Mouse (Mus musculus) limb, embryonic 10.5 days (tissue): ENCODE data around the gene Ercc6l2. TPM values are rescaled to one million over a fixed set of nuclear protein-coding genes. Genes with fewer than 3 reads are reported as not detected.
A peak's percentile ranks its signal among the peaks of the same experiment; 100 is the strongest.

ENCODE experiments used
- DNase-seq: peaks from one replicate; pipeline ENCODE4 v3.0.0-alpha.2; 2017; ENCODE audit warnings: low spot score
- H3K27ac ChIP-seq: fragments of 300-500 bp; sonication (generic); 2 replicates; pipeline ENCODE4 v1.5.1; 2016; ENCODE audit warnings: mild to moderate bottlenecking
- H3K27me3 ChIP-seq: fragments of 300-500 bp; sonication (generic); 2 replicates; pipeline ENCODE4 v1.6.1; 2016; ENCODE audit warnings: low read depth, mild to moderate bottlenecking; ENCODE audit not compliant: poor library complexity, severe bottlenecking
- H3K36me3 ChIP-seq: fragments of 300-500 bp; sonication (generic); 2 replicates; pipeline ENCODE4 v1.6.1; 2016; ENCODE audit warnings: mild to moderate bottlenecking, moderate library complexity
- H3K4me1 ChIP-seq: fragments of 300-500 bp; sonication (generic); 2 replicates; pipeline ENCODE4 v1.6.1; 2016
- H3K4me3 ChIP-seq: fragments of 300-500 bp; sonication (generic); 2 replicates; pipeline ENCODE4 v1.5.1; 2016; ENCODE audit warnings: mild to moderate bottlenecking, moderate library complexity
- H3K9me3 ChIP-seq: fragments of 300-500 bp; sonication (generic); replicated peaks from 2 replicates; pipeline ENCODE4 v1.6.1; 2016; ENCODE audit warnings: mild to moderate bottlenecking
- WGBS: fragments of 180-500 bp; shearing (Covaris S2); methylation state at CpG from one replicate; pipeline ENCODE4 v1.1.7; 2016; 5-methylcytosine and 5-hydroxymethylcytosine counted together
- polyA plus RNA-seq: library from polyadenylated mRNA; unstranded; fragments of >200 nt; fragmentation: Nextera tagmentation; extraction: Ambion mirVana; gene quantifications from 2 replicates; pipeline ENCODE4 v1.2.1, GENCODE M21; 2016

Ercc6l2 gene
- polyA plus RNA-seq: 19.0 and 22.1 TPM in 2 replicates

DNA sequence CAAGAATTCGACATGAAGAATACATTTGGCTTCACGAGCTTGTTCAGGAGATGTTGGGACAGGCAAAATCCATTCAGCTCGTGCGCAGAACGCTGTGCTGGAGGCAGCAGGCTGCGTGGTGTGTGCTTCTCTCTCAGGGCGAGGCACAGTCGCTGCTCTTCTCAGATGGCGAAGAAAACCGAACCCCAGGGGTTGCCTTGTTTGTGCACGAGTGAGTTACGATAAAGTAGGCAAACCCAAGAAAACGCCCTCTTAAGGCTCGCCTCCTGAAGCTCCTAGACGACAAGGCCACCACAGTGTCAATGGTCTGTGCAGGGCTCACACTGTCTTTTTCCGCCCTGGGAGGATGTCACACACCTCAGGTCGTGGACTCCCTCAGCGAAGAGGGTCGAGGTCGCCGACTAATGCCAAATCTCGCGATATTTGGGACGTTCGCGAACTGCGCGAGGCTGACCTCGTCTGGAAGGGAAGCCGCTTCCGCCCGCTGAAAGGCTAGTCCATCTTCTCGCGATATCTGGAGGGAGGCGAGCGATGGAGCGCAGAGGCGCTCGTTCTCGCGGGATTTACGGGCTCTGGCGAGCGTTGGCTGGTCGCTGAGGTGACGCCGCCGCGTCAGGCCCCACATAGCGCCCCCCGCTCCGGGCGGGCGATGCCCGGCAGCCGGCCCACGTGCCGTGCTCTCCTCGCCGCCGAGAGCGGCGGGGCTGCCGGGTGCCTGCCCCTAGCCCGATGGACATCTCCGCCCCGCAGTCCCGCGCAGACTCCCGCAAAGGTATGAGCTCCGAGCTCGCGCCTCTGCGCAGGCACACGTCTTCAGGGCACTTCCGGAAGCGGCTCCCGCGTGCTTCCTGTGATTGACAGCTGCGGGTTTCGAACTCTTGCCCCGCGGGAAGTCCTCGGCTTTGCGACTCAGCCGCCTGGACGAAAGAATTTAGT lies at the start of gene Ercc6l2:
Gene Ercc6l2, plus strand, starts transcription at position 495 of the 936 bp plus-strand sequence.
- Histone ChIP-seq H3K4me1 (peaks cover 25% of the 10 kb centered on the region), H3K9me3 (no peaks in the 10 kb centered on the region), H3K4me3 (peak within 1 kb of the TSS; percentile 79), H3K27ac (peak within 1 kb of the TSS; percentile 98), H3K36me3 (no peaks in the 10 kb centered on the region), H3K27me3 (no peaks in the 10 kb centered on the region)
- under 1% methylated on average over 85 of the region's 87 CpGs for WGBS
- DNase-seq: peak; percentile 97

DNA sequence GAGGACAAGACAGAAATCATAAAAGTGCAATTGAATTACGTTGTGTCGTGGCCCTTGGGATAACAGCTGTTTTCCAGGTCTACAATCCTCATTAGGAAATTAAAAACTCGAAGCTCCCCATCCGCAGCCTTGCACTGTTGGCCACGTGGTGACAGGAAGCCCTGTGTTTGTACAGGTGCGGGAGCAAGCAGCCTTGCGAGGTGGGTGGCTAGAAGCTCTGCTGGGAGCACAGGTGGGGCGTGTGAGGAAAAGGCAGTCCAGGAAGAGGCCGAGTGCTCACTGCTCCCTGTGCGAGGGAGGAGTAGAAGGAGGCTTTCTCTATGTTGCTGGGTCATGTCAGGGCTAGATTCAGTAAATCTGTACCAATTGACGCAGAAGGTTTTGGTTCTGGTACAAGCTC lies 49.0 kb upstream of the Ercc6l2 start:
- Histone ChIP-seq H3K36me3 (no peaks in the 10 kb centered on the region), H3K4me3 (no peak overlapping the region), H3K27me3 (no peaks in the 10 kb centered on the region), H3K27ac (no peak overlapping the region), H3K9me3 (no peaks in the 10 kb centered on the region), H3K4me1 (0 out of 2 replicates have a peak, but pooled peaks cover 5% of the 10 kb centered on the region)
- no peak for DNase-seq
- 71% methylated on average over 11 of the region's 11 CpGs for WGBS

DNA sequence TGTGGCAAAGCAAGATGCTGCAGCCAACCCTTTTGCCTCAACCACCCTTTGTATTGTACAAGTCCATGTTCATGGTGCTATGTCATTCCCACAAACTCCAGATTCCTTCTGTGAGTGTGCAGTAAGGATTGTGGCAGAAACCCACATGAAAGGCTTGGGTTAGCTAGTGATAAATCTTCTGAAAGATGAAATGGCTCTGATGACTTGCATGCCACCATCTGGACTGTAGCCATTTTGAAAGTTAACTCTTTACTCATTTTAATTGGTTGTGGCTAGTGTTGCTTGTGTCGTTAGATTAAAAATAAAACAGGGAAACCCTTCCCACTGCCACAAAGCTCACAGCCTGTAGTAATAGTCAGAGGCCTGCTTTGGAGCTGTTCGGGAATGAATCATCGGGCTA lies 44.0 kb upstream of the Ercc6l2 start:
- Histone ChIP-seq H3K27me3 (no peaks in the 10 kb centered on the region), H3K4me1 (0 out of 2 replicates have a peak, but pooled peaks cover 4% of the 10 kb centered on the region)
- 84% methylated on average over 3 of the region's 3 CpGs for WGBS

DNA sequence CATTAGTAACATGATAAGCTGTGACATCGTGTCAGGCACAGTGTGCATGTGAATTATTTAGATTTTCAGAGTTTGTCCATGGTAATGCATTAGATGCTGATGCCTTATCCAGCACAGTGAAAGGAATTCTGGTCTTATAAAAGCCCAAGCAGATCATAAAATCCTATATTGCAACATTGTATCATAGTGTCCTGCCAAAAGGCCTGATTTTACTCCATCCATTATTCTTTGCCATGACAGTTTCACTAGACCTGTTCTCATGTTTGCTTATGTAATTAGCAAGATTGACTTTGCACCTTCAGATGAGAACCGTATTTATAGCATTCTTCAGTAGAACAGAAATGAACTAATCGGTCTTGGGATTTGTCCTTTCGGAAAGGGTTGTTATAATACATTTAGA lies 36.1 kb upstream of the Ercc6l2 start:
- DNase-seq: no peak
- no peaks in the 10 kb centered on the region for H3K36me3 ChIP-seq
- H3K4me1 ChIP-seq: no peaks in the 10 kb centered on the region
- no peak overlapping the region for H3K4me3 ChIP-seq
- no peaks in the 10 kb centered on the region for H3K9me3 ChIP-seq
- no peak overlapping the region for H3K27ac ChIP-seq
- 92% methylated on average over 4 of the region's 4 CpGs for WGBS
- no peaks in the 10 kb centered on the region for H3K27me3 ChIP-seq

More for the DNA sequence above, 44.0 kb upstream of the Ercc6l2 start:
- Histone ChIP-seq H3K4me3 (no peak overlapping the region), H3K9me3 (no peaks in the 10 kb centered on the region), H3K36me3 (no peaks in the 10 kb centered on the region), H3K27ac (no peak overlapping the region)
- DNase-seq: no peak

DNA sequence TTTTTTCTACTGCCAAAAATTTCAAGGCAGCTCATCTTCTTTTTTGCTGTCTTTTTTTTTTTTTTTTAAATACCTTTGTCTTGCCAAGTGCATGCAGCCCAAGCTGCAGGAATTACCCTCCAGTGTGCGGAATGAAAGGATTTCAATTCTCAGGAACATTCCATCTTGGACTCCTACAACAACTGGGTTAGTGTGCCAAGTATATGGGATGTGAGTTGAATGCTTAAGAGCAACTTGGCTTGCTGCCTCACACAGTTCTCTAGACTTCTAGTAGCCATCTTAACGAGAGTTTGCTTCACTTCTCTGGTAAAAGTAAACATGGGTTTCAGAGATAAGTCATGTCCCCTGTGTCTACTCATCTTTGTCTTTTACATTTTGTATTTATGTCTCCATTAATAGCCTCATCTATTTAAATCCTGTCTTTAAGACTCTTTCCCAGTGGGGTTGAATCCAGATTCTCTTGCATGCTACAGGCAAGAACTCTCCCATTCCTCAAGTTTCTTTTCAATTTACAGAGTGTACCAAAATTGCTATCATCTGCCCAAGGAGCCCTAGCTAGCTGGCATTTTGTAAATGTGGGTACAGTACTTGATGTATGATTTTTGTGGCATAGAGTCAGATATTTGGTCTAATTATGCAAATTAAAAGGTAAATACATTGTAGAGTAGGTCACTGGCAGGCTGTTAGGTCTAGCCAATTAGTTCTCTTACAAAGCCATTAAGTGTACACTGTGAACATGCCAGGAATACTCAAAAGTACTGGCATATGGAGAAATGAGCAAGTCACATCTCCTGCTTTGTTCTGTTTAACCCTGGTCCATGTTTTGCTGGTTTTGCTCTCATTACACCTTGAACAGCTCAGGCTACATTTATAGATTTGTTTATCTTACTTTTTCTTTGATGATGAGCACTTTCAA lies 35.4 kb upstream of the Ercc6l2 start:
- no peaks in the 10 kb centered on the region for H3K27me3 ChIP-seq
- no peaks in the 10 kb centered on the region for H3K36me3 ChIP-seq
- H3K4me1 ChIP-seq: 0 out of 2 replicates have a peak, but pooled peaks cover 4% of the 10 kb centered on the region
- H3K9me3 ChIP-seq: no peaks in the 10 kb centered on the region
- DNase-seq: no peak
- H3K4me3 ChIP-seq: no peak overlapping the region
- WGBS: 87% methylated on average over 2 of the region's 2 CpGs
- no peak overlapping the region for H3K27ac ChIP-seq

DNA sequence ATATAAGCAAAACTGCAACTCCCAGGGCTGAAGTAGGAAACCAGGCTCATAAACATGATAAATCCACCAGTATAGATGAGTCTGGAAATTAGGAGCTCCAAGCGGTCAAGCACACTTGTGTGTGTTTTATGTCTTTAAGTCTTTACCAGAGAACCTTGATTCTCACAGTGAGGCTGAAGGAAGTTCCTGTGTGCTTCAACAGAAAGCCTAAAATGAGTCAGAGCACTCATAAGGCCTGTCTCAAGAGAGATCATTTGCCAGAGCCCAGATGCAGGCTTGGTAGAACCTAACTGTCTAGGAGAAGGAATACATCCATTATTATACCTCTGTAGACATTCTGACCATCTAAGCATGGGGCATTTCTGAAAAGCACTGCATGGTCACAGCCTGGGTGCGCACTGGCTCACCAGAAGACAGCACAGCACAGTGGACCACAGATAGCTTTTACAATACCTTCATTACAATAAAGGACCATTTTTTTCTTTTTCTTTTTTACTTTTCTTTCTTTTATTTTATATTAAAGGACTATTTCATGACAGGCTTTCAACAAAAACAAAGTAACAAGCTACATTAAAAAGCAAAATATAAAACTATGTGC lies 22.7 kb upstream of the Ercc6l2 start:
- H3K4me1 ChIP-seq: 0 out of 2 replicates have a peak, but pooled peaks cover 5% of the 10 kb centered on the region
- no peak overlapping the region for H3K27ac ChIP-seq
- H3K27me3 ChIP-seq: no peaks in the 10 kb centered on the region
- H3K9me3 ChIP-seq: no peaks in the 10 kb centered on the region
- WGBS: 97% methylated on average over 2 of the region's 2 CpGs
- H3K4me3 ChIP-seq: no peak overlapping the region
- H3K36me3 ChIP-seq: no peaks in the 10 kb centered on the region
- no peak for DNase-seq

DNA sequence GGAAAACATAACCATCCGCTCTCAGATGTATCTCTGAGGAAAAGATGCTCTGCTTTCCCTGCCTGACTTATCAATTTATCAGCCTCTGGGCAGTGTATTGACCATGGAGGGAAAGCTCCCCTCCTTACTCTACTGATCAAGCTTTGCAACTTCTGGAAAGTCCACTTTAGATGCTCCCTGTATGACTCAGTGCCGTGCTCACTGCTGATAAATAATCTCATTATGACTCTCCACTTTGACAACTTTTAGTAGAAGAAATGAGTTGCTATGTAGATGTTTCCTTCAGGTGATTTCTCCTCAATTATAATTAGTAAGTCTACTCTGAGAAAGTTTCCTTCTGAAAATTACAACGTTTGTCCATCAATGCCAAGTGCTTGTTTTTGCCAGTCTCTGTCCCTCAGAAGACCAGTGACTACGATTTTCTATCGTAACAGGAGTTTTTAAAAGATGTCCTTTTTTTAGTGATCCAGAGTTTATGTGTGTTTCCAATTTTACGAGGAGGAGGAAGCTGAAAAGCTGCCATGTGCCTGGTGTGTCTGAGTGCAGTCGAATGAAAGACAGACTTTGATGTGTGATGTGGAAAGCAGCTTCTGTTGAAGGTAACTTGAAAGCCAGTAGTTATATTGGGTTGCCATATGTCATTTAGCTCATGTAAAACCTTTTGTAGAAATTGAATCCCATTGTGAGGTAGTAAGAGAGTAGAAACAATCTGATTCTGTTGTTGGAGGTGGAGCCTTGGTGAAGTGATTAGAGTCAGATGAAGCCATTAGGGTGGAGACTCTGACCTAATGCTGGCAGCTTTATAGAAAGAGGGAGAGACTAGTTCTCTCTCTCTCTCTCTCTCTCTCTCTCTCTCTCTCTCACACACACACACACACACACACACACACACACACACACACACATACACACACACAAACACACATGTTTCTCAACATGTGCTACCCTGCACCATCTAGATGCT lies 21.4 kb upstream of the Ercc6l2 start:
- WGBS: 76% methylated on average over 7 of the region's 7 CpGs
- H3K4me3 ChIP-seq: no peak overlapping the region
- no peaks in the 10 kb centered on the region for H3K36me3 ChIP-seq
- 0 out of 2 replicates have a peak, but pooled peaks cover 5% of the 10 kb centered on the region for H3K4me1 ChIP-seq
- no peak for DNase-seq
- H3K9me3 ChIP-seq: no peaks in the 10 kb centered on the region
- no peak overlapping the region for H3K27ac ChIP-seq
- H3K27me3 ChIP-seq: no peaks in the 10 kb centered on the region

DNA sequence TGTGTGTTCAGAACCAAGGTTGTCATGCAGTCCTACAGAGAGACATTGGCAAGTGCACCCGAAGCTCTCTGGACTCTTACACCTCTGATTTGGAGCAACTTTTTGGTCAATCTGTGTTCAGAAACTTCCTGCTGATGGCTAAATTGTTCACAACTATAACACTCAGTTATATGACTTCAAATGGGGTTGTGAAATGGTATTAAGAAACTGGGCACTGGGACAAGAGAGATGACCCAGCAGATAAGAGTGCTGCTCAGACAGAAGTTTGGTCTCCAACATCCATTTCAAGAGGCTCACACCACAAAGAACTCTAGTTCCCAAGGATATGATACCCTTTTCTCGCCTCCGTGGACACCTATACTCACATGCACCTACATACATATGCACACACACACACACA lies 16.4 kb upstream of the Ercc6l2 start:
- H3K9me3 ChIP-seq: no peaks in the 10 kb centered on the region
- H3K36me3 ChIP-seq: no peaks in the 10 kb centered on the region
- 0 out of 2 replicates have a peak, but pooled peaks cover 3% of the 10 kb centered on the region for H3K4me1 ChIP-seq
- no peaks in the 10 kb centered on the region for H3K27me3 ChIP-seq
- DNase-seq: no peak
- H3K27ac ChIP-seq: no peak overlapping the region
- 94% methylated on average over 3 of the region's 3 CpGs for WGBS
- no peak overlapping the region for H3K4me3 ChIP-seq

DNA sequence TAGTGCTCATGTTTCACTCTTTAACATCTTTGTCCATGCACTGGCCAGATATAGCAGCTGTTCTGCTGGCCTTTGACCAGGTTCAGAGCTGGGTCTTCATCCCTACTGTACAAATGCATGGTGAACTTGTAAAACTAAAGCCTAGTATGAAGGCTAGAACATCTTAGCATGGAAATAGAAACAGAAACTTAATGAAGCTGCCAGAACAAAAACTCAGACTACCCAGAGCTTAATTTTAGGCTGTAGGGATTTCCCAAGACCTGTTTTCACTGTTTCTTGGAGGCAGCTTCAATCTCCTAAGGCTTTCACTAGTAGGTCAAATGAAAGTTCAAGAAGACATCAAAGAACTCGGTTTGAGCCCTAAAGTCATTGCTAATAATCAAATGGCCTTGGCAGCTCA lies 15.1 kb upstream of the Ercc6l2 start:
- H3K27ac ChIP-seq: no peak overlapping the region
- H3K4me1 ChIP-seq: no peaks in the 10 kb centered on the region
- no peak for DNase-seq
- no peaks in the 10 kb centered on the region for H3K36me3 ChIP-seq
- no peak overlapping the region for H3K4me3 ChIP-seq
- 86% methylated on average over 1 of the region's 1 CpGs for WGBS
- no peaks in the 10 kb centered on the region for H3K9me3 ChIP-seq
- no peaks in the 10 kb centered on the region for H3K27me3 ChIP-seq

DNA sequence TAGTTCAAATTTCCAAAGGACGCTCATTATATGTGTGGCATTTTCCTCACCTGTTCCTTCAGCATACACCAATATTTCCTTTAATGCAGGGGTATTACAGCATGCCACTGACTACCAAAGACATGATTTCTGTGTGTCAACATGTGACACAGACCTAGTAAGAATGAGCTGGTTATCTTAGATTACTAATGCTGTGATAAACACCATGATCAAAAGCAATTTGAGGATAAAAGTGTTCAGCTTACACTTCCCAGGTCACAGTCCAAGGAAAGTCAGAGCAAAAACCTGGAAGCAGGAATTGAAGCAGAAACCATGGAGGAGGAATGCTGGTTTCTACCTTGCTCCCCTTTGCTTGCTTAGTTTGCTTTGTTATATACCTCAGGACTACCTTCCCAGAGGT lies 13.8 kb upstream of the Ercc6l2 start:
- no peaks in the 10 kb centered on the region for H3K36me3 ChIP-seq
- WGBS: 94% methylated on average over 1 of the region's 1 CpGs

DNA sequence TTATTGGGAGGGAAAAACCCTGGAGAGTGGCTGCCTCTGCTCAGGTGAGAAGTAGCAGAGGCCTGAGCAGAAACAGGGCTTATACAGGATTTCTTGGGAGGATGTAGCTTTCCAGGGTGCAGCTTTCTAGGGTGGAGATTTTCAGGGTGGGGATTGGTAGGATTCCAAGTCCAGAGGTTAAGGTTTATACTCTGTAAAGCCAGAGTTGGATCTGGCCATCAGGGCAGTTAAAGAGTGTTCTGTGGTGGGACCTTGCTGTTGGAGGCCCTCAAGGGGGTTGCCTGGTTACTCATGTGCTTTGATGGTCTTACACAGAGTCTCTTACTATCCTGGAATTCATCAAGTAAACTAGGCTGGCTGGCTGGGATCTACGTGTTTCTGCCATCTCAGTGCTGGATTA lies 7.8 kb upstream of the Ercc6l2 start:
- Histone ChIP-seq H3K27me3 (no peaks in the 10 kb centered on the region), H3K27ac (no peak overlapping the region), H3K4me1 (peaks cover 7% of the 10 kb centered on the region; the same call in 1 of the 2 replicates), H3K4me3 (no peak overlapping the region), H3K9me3 (no peaks in the 10 kb centered on the region), H3K36me3 (no peaks in the 10 kb centered on the region)
- no peak for DNase-seq
- WGBS: 72% methylated on average over 1 of the region's 1 CpGs

More for the DNA sequence above, 13.8 kb upstream of the Ercc6l2 start:
- H3K9me3 ChIP-seq: no peaks in the 10 kb centered on the region
- no peak overlapping the region for H3K27ac ChIP-seq
- H3K4me1 ChIP-seq: no peaks in the 10 kb centered on the region
- no peaks in the 10 kb centered on the region for H3K27me3 ChIP-seq
- H3K4me3 ChIP-seq: no peak overlapping the region
- no peak for DNase-seq
